Mouse (Mus musculus): ENCODE data around the gene Gm3402. TPM values are rescaled to one million over a fixed set of nuclear protein-coding genes. Genes with fewer than 3 reads are reported as not detected.
A peak's percentile ranks its signal among the peaks of the same experiment; 100 is the strongest.
"Not testable (repeated sequence)": the region's sequence is repeated elsewhere in the genome, so short reads cannot be mapped to it uniquely, and the experiment has no call there.

Gene Gm3402
- total RNA-seq (2021), result not detected
- long read RNA-seq, experiment 1, result 0 reads
- long read RNA-seq, experiment 2, result 0 reads

- DNase-seq, result not testable (repeated sequence)
These were observed at the start of gene Gm3402 for GRCm38 (mm10) chr5:146513823-146514222. Gene Gm3402 (plus strand): TSS chr5:146514123.

GRCm38 (mm10) chr5:146466663-146467062, 47.3 kb upstream of the Gm3402 start:
- no peak for DNase-seq

GRCm38 (mm10) chr5:146468311-146468710, 45.6 kb upstream of the Gm3402 start:
- DNase-seq, result no peak

GRCm38 (mm10) chr5:146470821-146471220, 43.1 kb upstream of the Gm3402 start:
- no peak for DNase-seq

- no peak for DNase-seq
These were observed 42.6 kb upstream of the Gm3402 start for GRCm38 (mm10) chr5:146471311-146471710.

GRCm38 (mm10) chr5:146471821-146472220, 42.1 kb upstream of the Gm3402 start:
- DNase-seq, result peak; percentile 73 to 75

GRCm38 (mm10) chr5:146479564-146479963, 34.4 kb upstream of the Gm3402 start:
- peak; percentile 45 to 58 for DNase-seq

GRCm38 (mm10) chr5:146481665-146482064, 32.3 kb upstream of the Gm3402 start, which contains the start of gene Gm6408:
Gene Gm6408 (plus strand): TSS chr5:146481965.
- not testable (repeated sequence) for DNase-seq

GRCm38 (mm10) chr5:146488959-146489358, 25.0 kb upstream of the Gm3402 start:
- DNase-seq, result peak; percentile 47 to 51

GRCm38 (mm10) chr5:146491063-146491462, 22.9 kb upstream of the Gm3402 start, which contains the start of gene Gm6370:
Gene Gm6370 (plus strand): TSS chr5:146491363.
- not testable (repeated sequence) for DNase-seq

GRCm38 (mm10) chr5:146502099-146502498, 11.8 kb upstream of the Gm3402 start, which contains the start of gene 4930449I24Rik:
Gene 4930449I24Rik (plus strand): TSS chr5:146502399.
- not testable (repeated sequence) for DNase-seq

GRCm38 (mm10) chr5:146525501-146525900, 11.6 kb downstream of the Gm3402 start, which contains the start of gene Gm3404:
Gene Gm3404 (plus strand): TSS chr5:146525801.
- not testable (repeated sequence) for DNase-seq

GRCm38 (mm10) chr5:146537347-146537746, 23.4 kb downstream of the Gm3402 start, which contains the start of gene Gm3409:
Gene Gm3409 (plus strand): TSS chr5:146537647.
- DNase-seq, result not testable (repeated sequence)

- not testable (repeated sequence) for DNase-seq
These were observed 41.9 kb downstream of the Gm3402 start, which contains the start of gene Gm3415 for GRCm38 (mm10) chr5:146555836-146556235. Gene Gm3415 (plus strand): TSS chr5:146556136.

GRCm38 (mm10) chr5:146564259-146564658, 50.3 kb downstream of the Gm3402 start:
- DNase-seq, result no peak

Other genes starting within 250 kb of the Gm3402 start
- gene Wasf3, start 129.1 kb upstream of the Gm3402 start, total RNA-seq (2021), result 10 to 100 TPM; 29.4 to 32.2 TPM
- not detected for gene Gm6408, start 32.2 kb upstream of the Gm3402 start, total RNA-seq (2021)
- not detected for gene Gm6370, start 22.8 kb upstream of the Gm3402 start, total RNA-seq (2021)
- not detected for gene 4930449I24Rik, start 11.7 kb upstream of the Gm3402 start, total RNA-seq (2021)
- not detected for gene Gm3404, start 11.7 kb downstream of the Gm3402 start, total RNA-seq (2021)
- not detected for gene Gm3409, start 23.5 kb downstream of the Gm3402 start, total RNA-seq (2021)
- not detected for gene Gm3415, start 42.0 kb downstream of the Gm3402 start, total RNA-seq (2021)
- not detected for gene Gpr12, start 71.1 kb downstream of the Gm3402 start, total RNA-seq (2021)

Data from adrenal gland, postnatal 36 days (tissue).